Mouse (Mus musculus): ENCODE results near the gene Gm17571. TPM values are rescaled to one million over a fixed set of nuclear protein-coding genes. Genes with fewer than 3 reads are reported as not detected.

Gm17571 gene
- total RNA-seq, 2 experiments from 2014 or later, result not detected

- intact Hi-C loops (cut with DNase I), result no loop called here
Observed at GRCm38 (mm10) chr9:13459371-13459770, 12.8 kb upstream of the Gm17571 start.

GRCm38 (mm10) chr9:13457774-13458173 is 11.2 kb upstream of the Gm17571 start:
- DNase-seq, result no peak
- intact Hi-C loops (cut with DNase I), result no loop called here

More at GRCm38 (mm10) chr9:13459371-13459770, 12.8 kb upstream of the Gm17571 start:
- no peak for DNase-seq

GRCm38 (mm10) chr9:13455231-13455630 is 8.7 kb upstream of the Gm17571 start:
- intact Hi-C loops (cut with DNase I), result no loop called here
- DNase-seq, result no peak

- DNase-seq, result no peak
- intact Hi-C loops (cut with DNase I), result no loop called here
Observed at GRCm38 (mm10) chr9:13454651-13455123, 8.1 kb upstream of the Gm17571 start.

GRCm38 (mm10) chr9:13448716-13449115 is 2.2 kb upstream of the Gm17571 start:
- DNase-seq, result no peak
- intact Hi-C loops (cut with DNase I), result no loop called here

- intact Hi-C loops (cut with DNase I), result no loop called here
- no peak for DNase-seq
Observed at GRCm38 (mm10) chr9:13446236-13446635, 317 bp downstream of the Gm17571 start.

- intact Hi-C loops (cut with DNase I), result no loop called here
Observed at GRCm38 (mm10) chr9:13443484-13444211, 2.9 kb downstream of the Gm17571 start.

GRCm38 (mm10) chr9:13442012-13442735 is 4.4 kb downstream of the Gm17571 start:
- intact Hi-C loops (cut with DNase I), result no loop called here
- no peak for DNase-seq

More at GRCm38 (mm10) chr9:13443484-13444211, 2.9 kb downstream of the Gm17571 start:
- no peak for DNase-seq

GRCm38 (mm10) chr9:13440911-13441310 is 5.6 kb downstream of the Gm17571 start:
- intact Hi-C loops (cut with DNase I), result no loop called here
- DNase-seq, result no peak

- intact Hi-C loops (cut with DNase I), result no loop called here
- DNase-seq, result no peak
Observed at GRCm38 (mm10) chr9:13433501-13434090, 13.0 kb downstream of the Gm17571 start.

GRCm38 (mm10) chr9:13431646-13432045 is 14.9 kb downstream of the Gm17571 start:
- peak; percentile 25 for DNase-seq
- intact Hi-C loops (cut with DNase I), result no loop called here

GRCm38 (mm10) chr9:13430744-13431143 is 15.8 kb downstream of the Gm17571 start:
- intact Hi-C loops (cut with DNase I), result no loop called here

GRCm38 (mm10) chr9:13430302-13430701 is 16.3 kb downstream of the Gm17571 start:
- intact Hi-C loops (cut with DNase I), result no loop called here
- no peak for DNase-seq

More at GRCm38 (mm10) chr9:13430744-13431143, 15.8 kb downstream of the Gm17571 start:
- DNase-seq, result no peak

GRCm38 (mm10) chr9:13429477-13430125 is 17.0 kb downstream of the Gm17571 start:
- intact Hi-C loops (cut with DNase I), result no loop called here
- DNase-seq, result no peak

GRCm38 (mm10) chr9:13425031-13425940 is 21.3 kb downstream of the Gm17571 start:
- DNase-seq, result peak; percentile 70
- intact Hi-C loops (cut with DNase I), result no loop called here

- intact Hi-C loops (cut with DNase I), result no loop called here
- no peak for DNase-seq
Observed at GRCm38 (mm10) chr9:13414230-13414766, 32.3 kb downstream of the Gm17571 start.

Data from left cerebral cortex, postnatal 4 days (tissue).